Mouse (Mus musculus): ENCODE measurements at regions not wholly inside any gene's neighbourhood (a gene's known extent, or its start where the extent isn't known, plus 50 kb on each side); places are given as distances from the start of the nearest gene placed in this dataset.

GRCm38 (mm10) chrX:42332906-42333305 lies 156.6 kb upstream of the Tex13c2 start:
- DNase-seq (ENCODE audit: low spot score), result no peak

GRCm38 (mm10) chrX:42333631-42334030 lies 155.9 kb upstream of the Tex13c2 start:
- no peak for DNase-seq (ENCODE audit: low spot score)

GRCm38 (mm10) chrX:42334794-42335193 lies 154.7 kb upstream of the Tex13c2 start:
- no peak for DNase-seq (ENCODE audit: low spot score)

- DNase-seq (ENCODE audit: low spot score), result no peak
Measured at GRCm38 (mm10) chrX:42336772-42337171, 152.7 kb upstream of the Tex13c2 start.

GRCm38 (mm10) chrX:42342362-42342761 lies 147.1 kb upstream of the Tex13c2 start:
- no peak for DNase-seq (ENCODE audit: low spot score)

GRCm38 (mm10) chrX:42342951-42343879 lies 146.3 kb upstream of the Tex13c2 start:
- no peak for DNase-seq (ENCODE audit: low spot score)

GRCm38 (mm10) chrX:42352610-42353254 lies 136.8 kb upstream of the Tex13c2 start:
- DNase-seq (ENCODE audit: low spot score), result no peak

GRCm38 (mm10) chrX:42359381-42360172 lies 129.9 kb upstream of the Tex13c2 start:
- DNase-seq (ENCODE audit: low spot score), result no peak

- no peak for DNase-seq (ENCODE audit: low spot score)
Measured at GRCm38 (mm10) chrX:42360173-42360931, 129.1 kb upstream of the Tex13c2 start.

GRCm38 (mm10) chrX:42360973-42361372 lies 128.5 kb upstream of the Tex13c2 start:
- no peak for DNase-seq (ENCODE audit: low spot score)

GRCm38 (mm10) chrX:42361400-42362028 lies 128.0 kb upstream of the Tex13c2 start:
- DNase-seq (ENCODE audit: low spot score), result no peak

- no peak for DNase-seq (ENCODE audit: low spot score)
Measured at GRCm38 (mm10) chrX:42364137-42364536, 125.4 kb upstream of the Tex13c2 start.

- peak; percentile 28 for DNase-seq (ENCODE audit: low spot score)
Measured at GRCm38 (mm10) chrX:42373794-42374398, 115.6 kb upstream of the Tex13c2 start.

GRCm38 (mm10) chrX:42393836-42394556 lies 95.5 kb upstream of the Tex13c2 start:
- no peak for DNase-seq (ENCODE audit: low spot score)

- peak; percentile 3 for DNase-seq (ENCODE audit: low spot score)
Measured at GRCm38 (mm10) chrX:42396441-42396840, 93.0 kb upstream of the Tex13c2 start.

- DNase-seq (ENCODE audit: low spot score), result peak; percentile 31
Measured at GRCm38 (mm10) chrX:42398836-42399235, 90.7 kb upstream of the Tex13c2 start.

- DNase-seq (ENCODE audit: low spot score), result no peak
Measured at GRCm38 (mm10) chrX:42399343-42399742, 90.1 kb upstream of the Tex13c2 start.

GRCm38 (mm10) chrX:42401091-42401490 lies 88.4 kb upstream of the Tex13c2 start:
- no peak for DNase-seq (ENCODE audit: low spot score)

GRCm38 (mm10) chrX:42401564-42402334 lies 87.7 kb upstream of the Tex13c2 start:
- DNase-seq (ENCODE audit: low spot score), result no peak

- no peak for DNase-seq (ENCODE audit: low spot score)
Measured at GRCm38 (mm10) chrX:42402335-42402605, 87.2 kb upstream of the Tex13c2 start.

Data from urinary bladder, postnatal 14 days (tissue).